Mouse (Mus musculus) CD4-positive, CD25-positive, alpha-beta regulatory T cell, adult 4 months (primary cell): Measurements from ENCODE around the gene Mrps6. TPM values are rescaled to one million over a fixed set of nuclear protein-coding genes. Genes with fewer than 3 reads are reported as not detected.

Experiments used
- polyA plus RNA-seq, 2 experiments: library from polyadenylated mRNA; unstranded; fragments of 100-300 nt; shearing (Covaris generic); gene quantifications; one replicate each; pipeline ENCODE4 v1.2.1; 2017

The Mrps6 gene
- polyA plus RNA-seq, 2 experiments from 2014 or later = 47.8 to 49.1 TPM

Other genes with a start within 250 kb of the Mrps6 start
- not detected for gene Gm49711, start within 50 bp of the Mrps6 start, polyA plus RNA-seq
- gene Slc5a3, start 52 bp downstream of the Mrps6 start, polyA plus RNA-seq = 10 to 100 TPM in 1 of 2 experiments, 1 to 10 TPM in 1; 7.0 to 11.2 TPM
- gene Kcne2, start 234.1 kb downstream of the Mrps6 start, polyA plus RNA-seq = not detected
- 100 to 1,000 TPM; 134 to 149 TPM for gene Smim11, start 243.0 kb downstream of the Mrps6 start, polyA plus RNA-seq